Mouse (Mus musculus) thymus, postnatal 0 days (tissue): Measurements from ENCODE around the gene Ap5z1. TPM values are rescaled to one million over a fixed set of nuclear protein-coding genes. Genes with fewer than 3 reads are reported as not detected.

ENCODE experiments used
- DNase-seq: peaks from one replicate; pipeline ENCODE4 v3.0.0-alpha.2; 2015; ENCODE audit warnings: low spot score
- polyA plus RNA-seq: library from polyadenylated mRNA; unstranded; fragments of >200 nt; fragmentation: Nextera tagmentation; extraction: Ambion mirVana; gene quantifications from 2 replicates; pipeline ENCODE4 v1.2.1, GENCODE M21; 2015

Gene Ap5z1
- 8.1 and 9.3 TPM in 2 replicates for polyA plus RNA-seq

DNA sequence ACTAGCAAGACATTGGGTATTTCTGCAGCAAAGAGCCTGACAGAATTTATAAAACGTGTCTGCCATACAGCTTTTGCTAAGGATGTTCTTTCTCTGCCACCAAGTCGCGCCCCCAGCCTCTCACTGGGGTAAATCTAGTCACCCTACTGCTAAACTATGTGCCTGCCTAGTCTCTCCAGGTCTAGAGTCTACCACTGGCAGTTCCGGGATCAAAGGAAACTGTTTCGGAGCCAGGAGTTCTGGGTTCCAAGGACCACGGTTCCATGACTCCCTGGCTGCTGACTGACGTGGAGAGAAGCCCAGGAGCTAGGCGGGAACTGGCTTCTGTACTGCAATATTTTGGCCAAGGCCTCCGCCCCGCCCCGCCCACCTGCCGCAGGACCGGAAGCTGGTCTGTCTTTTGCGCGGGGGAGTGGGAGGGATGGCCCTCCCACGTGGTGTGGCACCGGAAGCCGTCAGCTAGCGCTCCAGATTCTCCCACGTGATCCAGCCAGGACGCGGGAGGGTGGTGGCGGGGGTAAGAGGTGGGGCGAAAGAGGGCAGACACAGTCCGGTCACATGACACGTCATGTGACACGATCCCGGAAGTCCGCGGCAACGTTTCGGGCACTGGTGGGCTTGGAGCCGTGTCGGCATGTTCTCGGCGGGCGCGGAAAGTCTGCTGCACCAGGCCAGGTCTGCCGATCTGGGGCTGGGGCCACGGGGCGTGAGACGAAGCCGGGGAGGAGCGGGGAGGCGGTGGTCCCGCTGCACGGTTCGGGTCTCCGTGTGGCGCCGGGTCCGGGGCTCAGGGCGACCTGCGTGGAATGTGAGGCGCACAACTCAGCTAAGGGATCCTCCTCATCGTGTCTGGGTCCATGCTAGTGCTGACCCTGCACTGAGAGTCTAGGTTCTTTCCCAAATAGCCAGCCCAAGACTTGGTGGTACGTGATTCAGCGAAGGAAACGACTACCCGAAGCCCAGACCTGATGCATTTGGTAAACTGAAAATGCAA lies at the start of gene Ap5z1:
Gene Ap5z1, plus strand, starts transcription at position 484 of the 994 bp plus-strand sequence.
- peak; percentile 97 for DNase-seq

DNA sequence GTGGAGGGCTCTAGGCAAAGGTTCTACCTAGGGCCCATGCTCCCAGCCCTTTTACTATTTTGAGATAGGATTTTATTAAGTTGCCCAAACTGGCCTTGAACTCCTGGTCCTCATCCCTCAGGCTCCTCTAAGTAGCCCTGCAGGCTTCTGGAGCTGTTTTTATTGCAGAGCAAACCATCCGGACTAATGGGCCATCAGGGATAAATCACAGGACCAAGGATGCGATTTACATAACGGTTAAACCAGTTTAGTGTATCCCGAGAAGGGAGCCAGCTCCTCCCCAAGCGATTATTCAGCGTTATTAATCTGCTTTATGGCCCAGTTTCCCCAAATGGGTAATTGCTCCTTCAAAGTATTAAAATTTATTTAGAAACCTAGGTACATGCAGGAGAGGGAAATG lies 48.3 kb upstream of the Ap5z1 start:
- DNase-seq: no peak

DNA sequence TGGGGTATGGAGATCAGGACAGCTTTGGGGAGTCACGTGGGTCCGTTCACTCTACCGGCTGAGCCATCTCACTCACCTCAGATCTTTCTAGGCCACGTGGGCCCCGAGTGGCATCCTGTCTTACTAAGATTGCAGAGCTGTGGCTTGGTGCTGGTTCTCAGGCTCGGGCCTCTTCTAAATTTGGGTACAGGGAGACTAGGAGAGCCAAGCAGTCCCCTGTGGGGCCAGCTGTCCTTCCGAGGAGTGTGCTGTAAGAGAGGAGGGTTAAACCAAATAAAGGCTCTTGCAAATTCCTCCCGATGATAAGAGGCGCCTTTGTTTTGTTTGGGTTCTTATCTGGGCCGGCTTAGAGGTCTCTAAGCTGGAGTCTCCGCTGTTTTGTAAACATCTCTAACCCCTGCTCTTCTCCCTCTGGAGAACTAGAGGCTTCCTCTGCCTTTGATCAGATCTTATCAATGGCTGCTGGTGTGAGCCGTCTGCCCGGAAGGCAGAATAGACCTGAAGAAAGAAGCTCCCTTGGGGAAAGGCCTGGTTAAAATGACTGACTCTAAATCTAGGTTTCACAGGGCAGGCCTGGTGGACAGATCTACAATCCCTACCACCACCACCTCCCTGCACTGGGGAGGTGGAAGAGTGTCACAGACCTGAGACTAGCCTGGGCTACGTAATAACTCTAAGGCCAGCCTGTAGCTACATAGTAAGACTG lies 47.5 kb upstream of the Ap5z1 start:
- peak; percentile 83 for DNase-seq

DNA sequence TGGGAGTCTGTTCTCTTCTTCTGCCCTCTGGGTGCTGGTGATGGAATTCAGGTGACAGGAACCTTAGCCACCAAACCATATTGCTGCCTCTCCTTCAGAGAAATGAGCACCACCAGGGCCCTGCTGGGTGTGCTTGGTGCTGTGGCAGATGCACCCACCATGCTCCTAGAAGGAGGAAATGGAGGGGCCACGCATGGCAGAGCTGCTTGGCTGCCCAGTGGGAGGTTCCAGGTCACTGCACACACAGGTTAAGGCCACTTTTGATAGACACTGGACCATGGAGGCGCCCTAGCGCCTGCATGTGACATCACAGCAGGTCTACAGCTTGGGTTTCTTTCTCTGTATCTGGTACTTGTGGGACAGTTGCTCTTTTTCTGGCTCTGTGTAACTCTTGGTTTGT lies 46.6 kb upstream of the Ap5z1 start:
- DNase-seq: peak; percentile 17

DNA sequence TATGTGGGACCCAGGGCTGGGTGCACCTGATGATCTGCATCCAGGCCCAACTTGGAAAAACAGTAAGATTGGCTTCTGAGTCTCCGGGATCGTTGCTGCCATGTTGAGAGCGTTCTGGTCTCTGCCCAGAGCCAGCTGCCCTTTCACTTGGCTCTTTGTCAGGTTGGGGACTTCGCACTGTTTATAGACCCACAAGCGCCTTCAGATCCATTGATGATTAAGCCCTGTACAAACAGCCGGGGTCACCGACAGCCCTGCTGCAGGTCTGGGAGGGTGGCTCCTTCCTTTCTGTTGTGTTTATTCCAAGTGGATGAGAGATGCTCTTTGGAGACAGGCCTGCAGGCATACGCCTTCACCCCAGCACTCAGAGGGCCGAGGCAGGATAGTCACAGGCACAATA lies 45.9 kb upstream of the Ap5z1 start:
- no peak for DNase-seq

DNA sequence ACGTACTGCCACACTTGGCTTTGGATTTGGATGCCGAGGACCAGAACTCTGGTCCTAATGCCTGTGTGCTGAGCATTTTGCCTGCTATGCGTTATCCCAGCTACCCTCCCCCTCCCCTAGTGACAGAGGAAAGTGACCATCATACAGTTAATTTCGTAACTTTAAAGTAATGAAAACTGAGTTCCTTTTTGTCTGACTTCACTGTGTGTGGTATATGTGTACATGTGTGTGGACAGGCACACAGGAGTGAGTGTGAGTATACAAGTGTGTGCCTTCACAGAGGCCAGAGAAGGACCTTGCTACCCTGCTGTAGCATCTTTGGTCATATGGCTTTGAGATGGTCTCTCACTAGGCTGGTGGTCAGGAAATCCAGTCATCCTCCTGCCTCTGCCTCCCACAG lies 45.3 kb upstream of the Ap5z1 start:
- DNase-seq: no peak

DNA sequence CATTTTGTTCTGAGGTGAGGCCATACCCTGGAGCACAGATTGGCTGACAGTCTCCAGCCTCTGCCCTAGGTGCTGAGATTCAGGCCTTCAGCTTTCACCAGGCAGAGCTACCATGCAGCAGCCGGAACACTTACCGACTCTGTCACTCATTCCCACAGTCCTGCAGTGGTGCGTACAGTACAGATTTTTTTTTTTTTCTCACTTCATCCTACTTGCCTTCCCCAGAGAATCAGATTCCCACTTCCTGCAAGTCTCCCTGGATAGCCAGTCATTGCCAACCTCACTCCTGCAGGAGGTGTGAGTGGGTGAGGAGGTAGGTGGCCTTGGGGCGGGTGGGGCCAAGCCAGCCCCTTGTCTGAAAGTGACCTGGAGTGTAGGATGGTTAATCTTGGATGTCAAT lies 43.4 kb upstream of the Ap5z1 start:
- DNase-seq: no peak

DNA sequence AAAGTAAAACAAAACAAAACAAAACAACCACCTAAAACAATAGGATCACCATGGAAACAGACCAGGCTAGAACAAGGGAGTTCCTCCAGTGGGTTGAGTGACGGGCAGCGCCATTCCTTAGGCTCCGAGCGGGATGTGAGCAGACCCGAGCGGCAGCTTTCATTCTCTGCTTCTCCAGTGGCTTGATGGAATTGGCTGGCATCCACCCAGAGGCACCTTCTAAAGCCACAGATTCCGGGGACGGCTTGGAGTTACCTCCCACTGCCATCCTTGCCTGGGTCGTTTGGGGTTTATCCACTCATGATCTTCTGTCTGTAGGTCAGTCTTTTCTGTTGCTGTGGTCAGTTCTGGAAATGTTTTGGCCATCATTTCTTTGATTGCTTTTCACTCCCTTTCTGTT lies 42.8 kb upstream of the Ap5z1 start:
- no peak for DNase-seq

DNA sequence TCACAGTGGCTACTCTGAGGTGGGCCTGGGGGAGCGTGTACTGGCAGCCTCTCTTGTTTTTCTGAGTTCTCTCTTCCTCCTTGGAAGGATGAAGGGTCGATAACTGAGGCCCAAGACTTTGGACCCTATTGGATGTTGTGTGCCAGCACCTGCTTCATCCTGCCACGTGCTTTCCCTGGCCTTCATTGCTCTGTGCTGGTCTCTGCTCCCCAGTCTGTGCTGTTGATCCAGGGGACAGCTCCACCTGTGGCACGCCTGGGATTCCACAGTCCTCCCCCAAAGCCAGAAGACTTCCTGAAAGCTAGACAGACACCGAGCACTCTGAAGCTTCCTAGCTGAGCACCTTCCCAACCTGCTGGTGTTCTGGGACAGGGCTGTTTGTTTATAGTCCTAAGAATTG lies 41.9 kb upstream of the Ap5z1 start:
- no peak for DNase-seq

DNA sequence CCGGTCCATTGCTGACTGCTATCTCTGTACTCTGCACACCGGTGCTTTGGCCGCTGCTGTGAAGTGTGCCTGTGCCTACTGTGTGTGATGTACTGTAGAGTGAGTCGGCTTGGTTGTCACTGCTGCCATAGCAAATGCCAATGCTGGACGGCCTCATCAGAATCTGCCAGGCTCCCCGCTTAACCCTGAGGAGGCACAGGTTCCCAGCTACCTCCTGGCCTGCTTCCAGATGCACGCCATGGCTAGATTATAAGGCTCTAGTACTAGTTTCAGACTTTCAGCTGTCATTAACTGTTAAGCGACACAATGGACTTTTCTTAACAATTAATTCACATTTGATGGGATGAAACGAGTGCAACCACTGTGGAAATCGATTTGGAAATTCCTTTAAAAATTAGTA lies 40.6 kb upstream of the Ap5z1 start:
- no peak for DNase-seq

DNA sequence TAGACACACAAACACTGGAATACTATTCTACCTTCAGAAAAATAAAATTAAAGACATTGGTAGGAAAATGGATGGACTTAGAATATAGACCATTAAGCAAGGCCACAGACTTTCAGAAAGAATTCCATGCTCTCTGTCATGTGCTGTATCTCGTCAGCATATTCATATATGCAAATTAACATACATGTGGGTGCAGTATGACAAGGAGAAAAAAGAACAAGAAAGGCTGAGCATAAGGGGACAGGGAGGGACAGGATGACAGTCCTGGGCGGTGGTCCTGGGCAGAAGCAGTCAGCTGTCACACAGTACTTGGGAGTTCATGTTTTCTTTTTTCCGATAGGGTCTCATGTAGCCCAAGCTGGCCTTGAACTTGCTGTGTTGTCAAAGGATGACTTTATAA lies 40.0 kb upstream of the Ap5z1 start:
- DNase-seq: no peak

DNA sequence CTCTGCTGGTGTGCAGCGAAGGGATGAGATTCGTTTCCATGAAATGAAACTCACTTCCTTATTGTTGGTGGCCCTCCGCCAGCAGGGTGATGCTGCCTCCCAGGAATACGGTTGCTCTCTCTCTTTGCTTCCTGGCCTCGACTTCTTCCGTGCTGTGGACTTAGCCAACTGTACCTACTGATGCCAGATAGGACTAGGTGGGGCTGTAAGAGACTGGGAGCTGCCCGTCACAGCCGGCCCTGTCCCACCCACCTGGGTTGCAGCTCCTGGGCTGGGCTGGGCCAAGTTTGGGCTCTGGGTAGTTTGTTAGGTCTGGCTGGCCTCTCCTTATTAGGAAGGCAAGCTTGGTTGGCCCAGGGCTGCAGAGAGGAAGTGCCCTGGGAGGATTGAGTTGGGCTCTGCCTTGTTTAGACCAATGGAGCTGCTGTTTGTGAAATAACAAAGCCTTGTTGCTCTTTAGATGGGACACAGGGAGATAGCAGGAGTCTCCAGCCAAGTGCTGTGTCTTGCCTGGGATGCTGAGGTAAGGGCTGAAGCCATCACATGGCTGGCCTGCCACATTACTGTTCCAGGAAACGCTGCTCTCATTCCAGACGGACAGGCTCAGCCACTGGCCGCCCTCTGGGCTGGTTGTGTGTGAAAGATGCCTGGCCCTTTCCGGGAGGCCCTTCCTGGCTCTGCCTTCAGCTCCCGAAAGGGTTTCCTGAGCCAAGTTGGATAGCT lies 39.0 kb upstream of the Ap5z1 start:
- DNase-seq: no peak

DNA sequence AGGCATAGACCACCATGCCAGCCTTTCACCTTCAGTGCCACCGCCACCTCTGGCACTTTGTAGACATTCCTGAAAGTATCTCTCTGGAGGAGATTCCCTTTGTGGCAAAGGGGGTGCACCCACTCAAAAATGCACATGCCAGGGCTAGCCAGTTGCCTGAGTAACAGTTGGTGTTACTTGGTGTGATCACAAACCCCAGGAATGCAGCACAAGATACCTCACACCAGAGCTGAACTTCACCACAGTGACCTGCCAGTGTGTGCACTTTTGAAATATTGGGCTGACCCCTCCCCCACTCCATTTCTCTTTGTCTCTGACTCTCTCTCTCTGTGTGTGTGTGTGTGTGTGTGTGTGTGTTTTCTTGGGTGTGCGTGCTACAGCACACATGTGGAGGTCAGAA lies 37.3 kb upstream of the Ap5z1 start:
- no peak for DNase-seq

DNA sequence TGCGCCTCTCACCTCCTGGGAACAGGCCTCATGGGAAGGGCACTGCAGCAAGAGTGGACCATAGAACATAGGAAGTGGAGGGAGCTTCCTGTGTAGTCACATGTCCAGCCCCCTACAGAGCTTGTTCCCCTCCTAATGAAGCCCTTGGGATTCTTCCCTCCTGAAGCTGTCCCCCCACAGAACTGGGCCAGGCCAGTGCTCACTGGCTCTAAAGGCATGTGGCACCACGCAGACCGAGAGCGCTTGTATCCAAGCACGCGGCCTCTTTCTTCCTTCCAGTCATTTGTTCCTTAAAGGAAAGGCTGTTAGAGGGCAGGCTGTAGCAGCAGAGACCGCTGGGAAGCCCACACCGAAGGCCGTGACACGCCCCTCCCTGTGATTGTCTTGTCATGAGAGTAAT lies 35.9 kb upstream of the Ap5z1 start:
- DNase-seq: no peak

DNA sequence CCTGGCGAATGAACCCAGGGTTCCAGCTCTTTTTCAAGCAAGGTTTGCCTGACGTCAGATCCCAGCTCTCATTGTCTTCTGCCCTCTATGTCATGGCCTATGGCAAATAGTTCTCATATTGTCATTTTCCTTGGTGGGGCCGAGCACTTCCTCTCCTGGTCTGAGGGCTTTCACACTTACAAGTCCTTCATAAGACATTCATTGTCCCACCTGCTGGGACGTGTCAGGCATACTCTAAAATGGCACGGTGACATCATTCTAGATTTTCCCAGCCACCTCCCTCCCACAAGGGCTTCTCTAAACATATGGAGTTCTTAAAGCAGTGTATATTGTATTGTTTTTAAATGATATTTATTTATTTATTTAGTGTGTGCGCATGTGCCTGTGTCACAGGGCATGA lies 35.1 kb upstream of the Ap5z1 start:
- no peak for DNase-seq

DNA sequence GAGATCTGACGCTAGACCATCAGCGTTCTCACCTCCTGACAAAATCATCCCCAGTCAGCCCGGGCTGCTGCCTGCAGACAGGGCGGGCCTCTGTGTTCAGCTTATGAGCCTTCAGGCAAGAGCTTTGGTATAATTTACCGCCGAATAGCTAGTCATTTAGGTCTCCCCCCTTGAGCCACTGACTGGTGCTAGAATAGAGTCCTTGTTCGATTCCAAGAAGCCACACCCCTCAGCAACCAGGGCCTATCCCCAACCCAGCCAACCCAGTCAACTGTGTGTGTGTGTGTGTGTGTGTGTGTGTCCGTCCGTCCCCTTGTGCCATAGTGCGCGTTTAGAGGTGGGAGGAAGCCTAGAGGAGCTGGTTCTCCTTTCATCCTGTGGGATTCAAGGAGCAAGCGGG lies 32.7 kb upstream of the Ap5z1 start:
- no peak for DNase-seq

DNA sequence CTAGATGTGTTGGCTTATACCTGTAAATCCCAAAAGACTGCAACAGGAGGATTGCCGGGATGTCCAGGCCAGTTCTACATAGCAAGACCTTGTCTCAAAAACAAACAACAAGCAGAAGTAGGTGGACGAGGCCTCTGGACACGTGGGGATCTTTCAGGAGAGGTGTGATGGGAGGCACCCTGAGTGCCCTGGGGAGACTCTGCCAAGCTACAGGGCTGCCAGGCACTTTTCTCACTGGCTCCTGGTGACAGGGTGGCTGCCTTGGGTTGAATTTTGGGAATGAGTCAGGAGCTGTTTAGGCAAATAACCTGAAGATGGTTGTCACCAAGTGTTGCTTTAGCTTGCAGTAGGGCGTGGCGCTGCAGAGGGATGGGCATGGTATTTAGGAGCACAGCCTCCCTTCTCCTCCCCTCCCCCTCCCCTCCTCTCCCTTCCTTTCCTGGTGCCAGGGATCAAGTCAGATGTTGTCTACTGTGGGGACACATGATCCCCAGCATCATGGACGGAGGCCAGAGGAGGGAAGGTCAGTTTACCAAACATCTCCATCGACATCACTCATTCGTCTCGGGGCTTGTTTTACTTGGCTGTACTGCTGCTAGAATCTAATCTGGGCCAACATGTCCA lies 31.8 kb upstream of the Ap5z1 start:
- DNase-seq: no peak

DNA sequence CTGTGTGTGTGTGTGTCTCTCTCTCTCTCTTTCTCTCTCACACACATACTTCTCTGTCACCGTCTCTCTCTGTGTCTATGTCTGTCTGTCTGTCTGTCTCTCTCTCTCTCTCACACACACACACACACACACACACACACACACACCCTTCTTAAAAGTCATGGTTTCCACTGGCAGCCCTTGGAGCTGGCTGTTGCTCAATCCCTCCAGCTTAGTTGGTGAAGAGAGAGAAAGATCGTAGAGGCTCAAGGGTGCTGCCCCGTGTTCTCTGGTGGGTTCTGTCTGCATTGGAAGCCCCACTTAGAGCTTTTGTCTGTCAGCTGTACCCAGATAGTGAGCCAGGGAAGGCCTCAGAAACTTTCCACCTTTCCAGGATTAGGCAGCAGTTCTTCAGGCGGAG lies 31.0 kb upstream of the Ap5z1 start:
- DNase-seq: no peak

DNA sequence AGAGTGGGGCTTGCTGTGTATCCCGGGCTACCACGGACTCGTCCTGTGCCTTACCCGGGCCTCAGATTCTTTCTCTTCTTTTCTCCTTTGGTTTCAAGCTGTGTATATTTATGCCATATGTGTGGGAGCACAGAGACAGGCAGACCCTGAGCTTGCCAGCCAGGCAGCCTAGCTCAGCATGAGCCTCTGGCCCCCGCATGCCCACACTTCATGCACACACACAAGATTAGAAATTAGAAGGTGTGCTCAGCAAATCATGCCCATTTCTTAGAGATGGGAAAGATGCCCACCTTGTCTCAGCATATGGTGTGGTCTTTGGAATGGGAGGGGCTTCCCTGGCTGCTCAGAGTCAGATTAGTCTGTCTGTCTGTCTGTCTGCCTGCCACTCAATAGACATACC lies 29.7 kb upstream of the Ap5z1 start:
- no peak for DNase-seq

DNA sequence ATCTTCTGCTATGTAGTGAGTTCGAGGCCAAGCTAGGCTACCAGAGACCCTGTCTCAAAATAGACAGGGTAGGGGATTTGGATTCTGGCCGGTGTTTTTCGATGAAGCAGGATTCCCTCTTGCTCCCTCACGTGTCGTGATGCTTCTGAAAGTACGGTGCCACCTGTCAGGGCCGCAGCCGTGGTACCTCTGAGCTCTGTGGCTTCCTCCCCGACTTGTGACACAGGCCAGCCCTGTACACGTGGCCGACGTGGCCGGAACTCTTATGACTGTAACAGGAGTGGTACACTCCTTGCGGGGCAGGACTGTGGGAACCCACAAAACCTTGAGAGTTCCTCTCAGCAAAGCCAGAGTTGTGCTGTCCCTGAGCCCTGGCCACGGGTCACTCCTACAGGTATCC lies 28.0 kb upstream of the Ap5z1 start:
- no peak for DNase-seq

DNA sequence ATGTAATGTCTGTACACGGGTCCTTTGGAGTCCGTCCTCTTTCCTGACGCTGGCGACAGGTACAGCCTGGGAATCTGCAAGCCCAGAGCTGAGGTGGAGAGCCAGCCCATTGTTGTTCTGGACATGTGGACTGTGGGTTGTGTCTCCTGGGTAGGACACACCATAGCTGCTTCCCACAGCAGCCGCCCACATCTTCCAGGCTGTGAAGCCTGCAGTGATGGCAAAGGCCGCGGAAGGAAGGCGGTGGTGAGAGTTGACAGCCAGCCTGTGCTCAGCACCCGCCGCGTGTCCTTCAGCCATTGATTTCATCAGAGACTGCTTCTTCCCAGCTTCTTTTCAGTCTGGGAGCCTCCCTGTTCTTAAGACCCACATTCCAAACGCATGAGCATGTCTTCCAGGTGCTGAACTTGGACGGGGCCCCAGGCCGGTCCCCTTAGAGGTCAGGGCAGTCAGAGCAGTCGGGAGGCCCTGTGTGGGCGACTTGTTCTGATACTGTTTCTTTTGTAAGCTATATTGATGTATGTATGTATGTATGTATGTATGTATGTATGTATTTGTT lies 25.3 kb upstream of the Ap5z1 start:
- no peak for DNase-seq
